Mouse (Mus musculus) right cerebral cortex, postnatal 36 days (tissue): ENCODE measurements around the gene Wbp1.
A peak's percentile ranks its signal among the peaks of the same experiment; 100 is the strongest.

Experiments
- DNase-seq, 2 experiments: peaks; one replicate each; pipeline ENCODE4 v3.0.0; 2022; ENCODE audit warnings: low spot score in 2 of 2, mixed read lengths in 1 of 2

Gene Wbp1

DNA sequence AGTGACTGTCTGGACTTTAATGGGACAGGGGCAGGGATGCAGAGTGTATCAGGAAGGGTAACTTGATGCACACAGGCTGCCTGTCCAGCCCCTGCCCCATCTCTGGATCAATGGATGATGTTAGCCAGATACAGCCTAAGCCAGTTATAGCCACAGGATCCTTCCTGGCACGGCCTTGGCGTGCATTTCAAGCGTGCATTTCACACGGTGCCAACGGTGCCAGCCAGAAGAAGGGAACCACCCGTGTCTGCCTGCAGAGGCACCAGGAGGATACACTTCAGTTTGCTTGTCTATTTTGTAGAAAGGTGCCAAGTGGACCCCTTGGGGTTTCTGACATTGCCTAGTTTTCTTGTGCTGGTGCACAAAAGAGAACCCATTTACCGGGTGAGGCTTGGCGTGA lies 18.7 kb upstream of the Wbp1 start:
- no peak for DNase-seq

DNA sequence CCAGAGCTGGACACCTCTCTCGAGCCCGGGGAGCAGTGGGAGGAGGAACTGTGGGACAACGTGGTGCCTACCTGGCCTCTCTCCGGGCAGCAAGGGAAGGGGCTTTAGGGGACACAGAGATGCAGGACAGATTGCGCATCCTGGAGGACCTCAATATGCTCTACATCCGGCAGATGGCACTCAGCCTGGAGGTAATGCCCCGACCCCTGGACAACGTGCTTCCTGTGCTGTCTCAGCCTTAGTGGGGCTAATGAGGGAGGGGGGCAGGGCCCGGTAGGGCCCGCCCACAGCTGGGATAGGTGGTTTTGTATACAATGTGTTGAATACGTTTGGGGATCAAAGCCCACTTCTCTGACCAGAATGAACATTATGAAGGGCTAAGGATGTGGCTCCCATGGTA lies 16.7 kb upstream of the Wbp1 start:
- no peak for DNase-seq

DNA sequence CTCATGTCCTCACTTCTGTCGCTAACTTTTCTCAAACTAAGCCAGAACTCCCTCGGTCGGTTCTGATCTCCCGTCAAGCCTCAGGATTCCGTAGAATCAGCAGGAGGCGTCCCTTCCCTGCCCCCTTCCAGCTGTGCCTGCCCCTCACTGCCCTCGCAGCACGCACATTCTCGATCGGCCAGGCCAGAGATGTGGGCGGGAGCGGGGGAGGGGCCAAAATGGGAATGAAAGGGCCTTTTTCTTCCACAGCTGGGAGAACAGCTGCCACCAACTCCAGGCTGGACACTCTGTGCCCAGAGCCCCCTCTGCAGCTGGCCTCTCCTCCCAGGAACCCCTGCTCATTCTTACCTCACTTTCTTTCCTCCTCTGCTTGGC lies 16.2 kb upstream of the Wbp1 start:
- peak; percentile 54 to 59 for DNase-seq

- no peak for DNase-seq
These were observed 15.7 kb upstream of the Wbp1 start for GRCm38 (mm10) chr6:83136881-83137575.

DNA sequence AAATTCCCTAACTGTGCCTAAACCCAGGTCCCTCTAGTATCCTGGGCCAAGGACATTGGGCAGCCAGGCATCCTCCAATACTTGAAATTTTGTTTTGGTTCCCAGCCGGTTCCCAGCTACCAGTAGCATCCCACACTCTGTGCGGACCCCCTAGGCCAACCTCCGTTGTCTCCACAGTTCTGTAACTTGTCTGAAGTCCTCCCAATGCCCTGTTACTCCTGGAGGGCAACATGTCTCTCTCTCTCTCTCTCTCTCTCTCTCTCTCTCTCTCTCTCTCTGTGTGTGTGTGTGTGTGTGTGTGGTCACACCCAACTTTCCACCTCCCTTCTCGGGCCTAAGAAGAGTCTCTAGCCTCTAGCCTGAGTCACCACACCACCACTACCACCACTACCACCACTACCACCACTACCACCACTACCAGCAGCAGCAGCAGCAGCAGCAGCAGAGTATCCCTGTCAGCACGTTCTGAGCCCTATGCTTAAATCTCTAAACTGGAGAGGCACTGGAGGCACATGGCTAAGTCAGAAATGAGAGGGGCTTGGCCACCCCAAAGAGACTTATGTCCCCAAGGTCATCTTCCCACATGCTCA lies 15.0 kb upstream of the Wbp1 start:
- no peak for DNase-seq

DNA sequence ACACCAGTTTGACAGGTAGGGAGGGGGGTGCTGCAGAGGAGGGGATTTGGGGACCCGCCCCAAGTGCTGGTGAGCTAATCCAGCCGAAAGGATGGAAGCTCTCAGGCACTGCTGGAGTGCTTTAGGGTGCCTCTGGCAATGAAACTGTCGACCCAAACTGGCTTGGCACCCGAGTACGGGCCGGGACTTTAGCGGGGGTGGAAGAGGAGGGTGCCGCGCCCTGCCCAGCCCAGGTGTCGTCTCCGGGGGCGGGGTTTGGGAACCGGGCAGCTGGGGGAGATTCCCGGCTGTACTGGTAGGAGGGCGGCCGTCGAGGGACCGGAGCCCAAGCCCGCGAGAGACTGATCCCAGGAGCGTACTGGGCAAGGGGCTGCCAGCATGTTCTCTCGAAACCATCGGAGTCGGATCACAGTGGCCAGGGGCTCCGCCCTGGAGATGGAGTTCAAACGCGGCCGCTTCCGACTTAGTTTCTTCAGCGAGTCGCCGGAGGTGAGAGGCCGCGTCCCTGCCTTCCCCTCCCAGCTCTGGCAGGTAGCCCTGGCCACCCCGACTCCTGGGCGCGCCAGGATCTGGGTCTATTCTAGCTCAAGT lies 14.3 kb upstream of the Wbp1 start:
- DNase-seq: no peak

DNA sequence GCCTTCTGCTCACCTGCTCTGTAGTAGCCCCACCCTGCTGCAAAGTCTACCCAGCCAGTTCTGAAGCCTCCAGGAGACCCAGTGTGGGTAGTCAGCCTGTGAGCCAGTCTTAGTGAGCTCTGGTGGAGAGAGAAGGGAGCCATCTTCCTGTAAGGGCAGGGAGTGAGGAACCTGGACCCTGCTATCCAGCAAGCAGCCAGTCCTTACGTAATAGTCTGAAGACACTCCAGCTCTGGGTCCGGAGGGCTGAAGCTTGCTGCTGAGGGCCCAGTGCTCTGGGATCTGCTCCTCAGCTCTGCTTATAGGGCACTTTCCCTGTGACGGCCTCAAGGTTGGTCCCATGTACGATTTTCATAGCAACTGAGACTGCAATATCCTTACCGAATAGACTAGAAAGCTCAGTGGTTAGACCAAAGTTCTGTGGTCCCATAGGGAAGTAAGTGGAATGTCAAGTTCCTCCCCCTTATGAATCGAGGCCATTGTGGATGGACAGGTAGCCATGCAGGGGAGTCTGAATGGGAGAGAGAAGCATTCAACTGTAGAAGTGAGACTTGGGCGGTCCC lies 13.7 kb upstream of the Wbp1 start, which contains the start of gene Rtkn:
Rtkn (plus strand) TSS at position 513 of the 563 bp plus-strand sequence.
- DNase-seq: no peak

GRCm38 (mm10) chr6:83134226-83134625 lies 12.9 kb upstream of the Wbp1 start:
- no peak for DNase-seq

- DNase-seq: no peak
These were observed 11.0 kb upstream of the Wbp1 start for GRCm38 (mm10) chr6:83132176-83132919.

DNA sequence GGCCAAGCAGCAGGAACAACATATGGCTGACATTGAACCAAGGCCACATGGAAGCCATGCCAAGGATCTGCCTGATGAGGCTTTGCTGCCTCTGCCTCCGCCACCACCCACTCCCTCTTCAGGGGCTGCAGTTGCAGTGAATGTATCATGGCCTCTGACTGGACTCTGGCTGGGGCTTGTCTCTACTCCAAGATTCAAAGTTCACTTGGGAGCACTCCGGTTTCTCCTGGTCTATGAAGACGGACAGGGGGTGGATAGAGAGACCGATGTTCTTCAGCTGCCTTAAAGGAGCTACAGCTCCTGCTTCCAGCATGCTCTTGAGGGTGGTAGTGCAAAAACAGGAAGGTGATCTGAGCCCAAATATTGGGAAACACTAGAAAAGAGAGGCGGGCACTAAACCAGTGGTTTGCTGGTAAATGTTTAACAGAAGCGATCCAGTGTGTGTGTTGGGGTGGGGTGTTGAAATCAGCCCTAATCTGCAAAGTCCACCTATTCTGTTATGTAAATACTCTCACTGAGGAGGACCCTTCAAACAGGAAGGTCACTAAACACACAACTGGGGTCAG lies 10.2 kb upstream of the Wbp1 start:
- DNase-seq: no peak

DNA sequence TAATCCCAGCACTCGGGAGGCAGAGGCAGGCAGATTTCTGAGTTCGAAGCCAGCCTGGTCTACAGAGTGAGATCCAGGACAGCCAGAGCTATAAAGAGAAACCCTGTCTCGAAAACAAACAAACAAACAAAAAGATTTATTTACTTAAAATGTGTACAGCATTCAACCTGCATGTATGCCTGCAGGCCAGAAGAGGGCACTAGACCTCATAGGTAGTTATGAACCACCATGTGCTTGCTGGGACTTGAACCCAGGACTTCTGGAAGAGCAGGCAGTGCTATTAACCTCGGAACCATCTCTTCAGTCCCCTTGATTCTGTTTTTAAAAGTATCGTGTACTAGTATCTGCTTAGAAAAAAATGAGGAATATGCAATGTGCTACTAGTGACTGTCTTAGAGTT lies 6.1 kb upstream of the Wbp1 start:
- DNase-seq: no peak

DNA sequence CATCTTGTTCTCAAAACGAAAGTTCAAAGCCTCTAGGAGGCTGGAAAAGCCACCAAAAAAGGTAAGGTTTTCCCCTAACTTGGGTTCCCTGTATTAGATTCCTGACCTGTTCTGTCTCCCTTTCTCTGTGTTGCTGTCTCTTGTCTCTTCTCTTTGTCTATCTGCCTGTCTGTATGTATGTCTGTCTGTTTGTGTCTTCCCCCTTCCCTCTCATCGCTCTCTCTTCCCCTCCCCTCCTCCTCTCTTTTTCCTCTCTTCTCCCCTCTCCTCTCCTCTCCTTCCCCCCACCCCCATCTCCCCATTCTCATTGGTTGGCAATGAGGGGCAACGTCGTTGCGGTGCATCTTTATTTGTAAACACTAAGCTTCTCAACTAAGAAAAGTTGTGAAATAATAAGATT lies 4.0 kb upstream of the Wbp1 start, which contains the start of gene Ino80b:
Ino80b (minus strand) TSS at position 101 of the 400 bp plus-strand sequence.
- no peak for DNase-seq

DNA sequence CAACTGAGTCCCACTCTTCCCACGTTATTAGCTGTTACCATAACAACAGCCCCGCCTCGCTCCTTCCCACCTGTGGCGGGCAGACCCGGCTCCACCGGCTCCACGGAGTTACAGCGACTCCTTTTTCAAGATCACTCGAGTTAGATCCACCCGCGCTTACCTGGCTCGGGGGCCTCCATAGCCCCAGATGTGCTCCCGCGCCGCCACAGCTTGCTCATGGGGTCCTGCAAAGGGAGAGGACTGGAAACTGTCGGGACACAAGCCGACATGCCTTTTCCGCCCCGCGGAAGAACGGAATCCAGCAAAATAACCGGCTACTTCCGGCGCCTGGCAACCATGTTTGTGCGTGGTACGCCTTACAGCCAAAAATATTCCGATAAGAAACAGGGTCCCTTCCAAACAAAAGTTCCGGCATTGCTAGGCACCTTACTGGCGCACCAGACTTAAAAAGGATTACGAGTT lies 3.5 kb upstream of the Wbp1 start:
- DNase-seq: peak; percentile 79 to 86

DNA sequence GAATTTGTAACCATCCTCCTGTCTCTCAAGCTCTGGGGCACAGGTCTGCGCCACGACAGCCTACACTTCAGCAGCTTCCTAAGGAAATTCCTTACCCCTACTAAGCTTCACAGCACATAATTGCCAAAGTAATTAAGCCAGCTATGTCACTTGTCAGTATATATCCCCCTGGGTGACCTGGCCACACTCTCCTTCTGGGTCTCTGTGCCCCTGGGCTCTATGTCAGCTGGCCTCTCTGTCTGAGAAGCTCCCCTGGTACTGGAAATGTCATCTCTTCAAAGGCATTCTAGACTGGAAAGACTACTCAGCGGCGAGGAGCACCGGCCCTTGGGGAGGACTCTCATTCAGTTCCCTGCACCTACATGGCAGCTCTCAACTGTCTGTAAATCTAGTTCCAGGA lies 1.6 kb upstream of the Wbp1 start:
- DNase-seq: no peak

DNA sequence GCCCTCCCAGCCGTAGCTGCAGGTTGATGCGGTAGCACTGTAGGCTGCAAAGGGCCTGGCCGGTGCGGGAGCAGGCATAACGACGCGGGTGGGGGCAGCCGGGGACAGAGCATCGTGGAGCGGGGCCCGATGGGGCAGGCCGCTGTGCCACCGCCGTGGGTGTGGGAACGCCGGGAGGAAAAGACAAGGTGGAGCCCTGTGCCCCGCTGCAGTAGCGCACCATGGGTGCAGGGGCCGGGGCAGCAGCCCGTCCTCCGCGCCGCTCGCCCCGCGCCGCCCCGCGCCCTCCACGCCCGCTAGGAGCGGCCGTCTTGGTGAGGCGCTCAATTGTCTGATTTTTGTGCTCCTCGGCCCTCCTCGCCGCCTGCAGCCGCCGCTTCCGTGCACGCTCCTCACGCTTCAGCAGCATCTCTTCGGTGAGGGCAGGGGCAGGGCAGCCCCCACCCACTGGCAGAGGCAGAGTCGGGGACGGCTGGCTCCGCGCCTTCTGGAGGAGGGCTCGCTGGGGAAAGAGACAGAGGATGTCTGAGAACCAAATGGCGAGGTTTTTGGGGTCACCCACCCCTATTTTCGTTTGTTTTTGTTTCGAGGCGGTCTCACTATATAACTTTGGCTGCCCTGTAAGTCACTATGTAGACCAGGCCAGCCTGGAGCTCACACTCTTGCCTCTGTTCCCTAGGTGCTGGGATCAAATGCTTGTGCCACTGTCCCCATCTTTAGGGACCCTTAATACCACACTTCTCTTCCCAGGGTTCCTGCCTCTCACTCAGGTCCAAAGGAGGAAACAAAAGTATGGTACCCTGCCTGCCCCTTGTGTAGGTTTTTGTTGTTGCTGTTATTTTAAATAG lies 728 bp upstream of the Wbp1 start:
- DNase-seq: no peak

DNA sequence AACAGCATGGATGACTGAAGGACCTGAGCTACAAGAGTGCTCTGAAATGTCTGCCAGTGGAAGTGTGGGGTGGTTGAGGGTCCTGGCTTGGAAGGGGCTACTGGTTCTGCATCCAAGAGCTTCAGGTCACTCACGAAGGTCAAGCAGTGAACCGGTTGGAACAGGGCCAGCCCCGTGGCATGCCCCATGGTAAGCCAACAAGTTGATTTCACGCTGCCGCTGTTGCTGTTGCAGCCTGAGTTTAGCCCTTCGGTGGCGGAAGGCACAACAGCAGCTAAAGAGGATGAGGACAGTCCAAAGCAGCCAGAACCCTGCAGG lies 1.7 kb downstream of the Wbp1 start:
- DNase-seq: no peak

GRCm38 (mm10) chr6:83118825-83119733 lies 2.3 kb downstream of the Wbp1 start:
- DNase-seq: no peak

DNA sequence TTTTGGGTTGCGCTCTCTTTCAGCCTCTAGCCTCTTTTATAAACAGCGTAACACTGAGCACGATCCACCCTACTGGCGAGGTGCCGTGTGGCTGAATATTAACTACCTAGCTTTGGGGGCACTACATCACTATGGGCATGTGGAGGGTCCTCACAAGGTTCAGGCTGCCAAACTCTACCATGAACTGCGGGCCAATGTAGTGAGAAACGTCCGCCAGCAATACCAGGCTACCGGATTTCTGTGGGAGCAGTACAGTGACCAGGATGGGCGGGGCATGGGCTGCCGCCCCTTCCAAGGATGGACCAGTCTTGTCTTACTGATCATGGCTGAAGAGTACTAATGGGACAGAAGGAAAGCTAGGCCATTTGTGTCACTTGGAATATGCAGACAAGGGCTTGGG lies 3.0 kb downstream of the Wbp1 start:
- DNase-seq: no peak

GRCm38 (mm10) chr6:83117616-83118015 lies 3.7 kb downstream of the Wbp1 start:
- DNase-seq: no peak

GRCm38 (mm10) chr6:83117165-83117438 lies 4.3 kb downstream of the Wbp1 start:
- no peak for DNase-seq
